Mouse (Mus musculus) cerebellum, postnatal 10 days (tissue): ENCODE data around the gene Pak2.

Source experiments
- DNase-seq, 2 experiments: peaks; one replicate each; pipeline ENCODE4 v3.0.0; 2021; ENCODE audit warnings: mixed read lengths in 2 of 2

Pak2 gene

DNA sequence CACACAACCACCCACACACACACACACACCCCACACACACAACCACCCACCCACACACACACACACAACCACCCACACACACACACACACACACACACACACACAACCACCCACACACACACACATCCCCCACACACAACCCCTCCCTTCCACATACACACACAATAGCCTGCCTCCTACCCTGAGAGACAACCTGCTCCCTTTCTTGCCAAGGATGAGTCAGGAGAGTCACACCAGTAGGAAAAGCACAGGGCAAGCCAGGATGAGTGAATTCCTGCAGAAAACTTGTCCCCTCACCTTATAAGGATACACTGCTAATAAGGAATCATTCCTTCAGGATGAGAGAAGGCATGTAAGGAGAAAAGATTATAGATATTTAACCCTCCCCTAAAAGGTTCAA is 85.2 kb downstream of the Pak2 start:
- DNase-seq, result no peak

DNA sequence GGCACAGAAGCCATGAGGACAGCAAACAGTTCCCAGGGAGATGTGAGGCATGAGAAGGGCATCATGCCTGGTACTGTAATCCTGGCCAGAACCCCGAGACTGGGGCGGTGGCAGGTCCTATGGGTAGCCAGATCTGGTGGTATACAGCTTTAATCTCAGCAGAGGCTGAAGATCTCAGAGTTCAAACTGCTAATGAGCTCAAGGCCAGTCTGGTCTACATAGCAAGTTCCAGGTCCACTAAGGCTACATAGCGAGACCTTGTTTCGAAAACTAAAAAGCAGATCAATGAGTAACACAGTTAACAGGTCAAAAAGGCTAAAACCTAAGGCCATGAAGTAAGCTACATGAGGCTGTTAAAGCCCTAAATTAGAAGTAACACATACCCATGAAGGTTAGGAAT is 85.9 kb downstream of the Pak2 start:
- no peak for DNase-seq

DNA sequence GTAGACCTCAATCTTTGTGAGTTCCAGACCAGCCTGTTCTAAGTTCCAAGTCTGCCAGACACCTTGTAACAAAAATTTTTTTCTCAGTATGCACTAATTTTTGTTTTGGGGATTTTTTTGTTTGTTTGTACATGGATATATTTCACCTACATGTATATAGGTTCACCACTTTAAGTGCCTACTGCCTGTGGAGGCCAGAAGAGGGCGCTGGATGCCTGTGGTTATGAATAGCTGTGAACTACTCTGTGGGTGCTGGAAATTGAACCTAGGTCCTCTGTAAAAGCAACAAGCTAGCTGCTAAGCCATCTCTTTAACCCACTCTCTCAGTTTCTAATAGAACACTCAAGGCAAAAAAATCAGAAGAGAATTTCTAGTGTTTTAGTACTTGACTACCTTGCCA is 87.1 kb downstream of the Pak2 start:
- DNase-seq, result no peak

DNA sequence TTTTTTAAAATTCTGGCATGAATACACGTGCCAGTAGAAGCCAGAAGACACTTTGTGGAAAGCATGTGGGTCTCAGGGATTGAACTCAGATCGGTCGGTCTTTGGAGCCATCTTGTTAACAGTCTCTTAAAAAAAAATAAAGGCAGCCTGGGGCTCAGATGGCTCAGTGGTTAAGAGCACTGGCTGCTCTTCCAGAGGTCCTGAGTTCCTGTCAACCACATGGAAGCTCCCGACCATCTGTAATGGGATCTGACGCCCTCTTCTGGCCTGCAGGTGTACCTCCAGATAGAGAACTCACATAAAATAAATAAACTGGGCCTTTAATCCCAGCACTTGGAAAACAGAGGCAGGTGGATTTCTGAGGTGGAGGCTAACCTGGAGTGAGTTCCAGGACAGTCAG is 98.2 kb downstream of the Pak2 start:
- DNase-seq, result no peak

DNA sequence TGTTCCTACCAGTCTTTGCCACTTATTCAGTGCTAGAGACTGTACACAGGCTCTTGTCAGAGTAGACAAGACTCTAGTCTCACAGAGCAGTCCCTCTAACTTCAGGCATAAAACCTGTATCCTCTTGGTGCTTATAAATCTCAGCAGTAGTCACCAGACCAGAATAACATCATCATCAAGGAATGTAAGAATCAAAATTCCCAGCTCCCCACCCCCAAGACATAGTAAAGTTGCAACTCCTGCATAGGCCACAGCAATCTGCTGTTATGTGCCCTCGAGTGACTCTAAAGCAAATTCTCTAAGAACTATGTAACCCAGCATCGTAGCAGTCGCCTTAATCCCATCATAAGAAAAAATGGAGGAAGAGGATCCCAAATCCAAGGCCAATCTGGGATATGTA is 99.6 kb downstream of the Pak2 start:
- no peak for DNase-seq

DNA sequence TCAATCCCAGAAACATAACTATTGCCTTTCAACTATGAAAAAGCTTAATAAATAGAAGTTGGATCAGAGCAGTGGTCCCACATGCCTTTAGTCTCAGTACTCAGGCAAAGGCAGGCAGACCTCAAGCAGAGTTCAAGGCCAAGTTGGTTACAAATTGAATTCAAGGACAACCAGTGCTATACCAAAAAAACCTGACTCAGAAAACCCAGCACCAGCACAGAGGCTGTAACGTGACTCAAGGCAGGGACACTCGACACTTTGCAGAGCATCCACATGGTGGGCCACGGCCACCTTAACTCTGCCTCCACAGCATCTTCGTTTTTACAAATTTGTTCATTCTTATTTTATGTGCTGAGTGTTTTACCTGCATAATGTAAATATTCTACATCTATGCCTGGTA is 103.9 kb downstream of the Pak2 start:
- DNase-seq, result no peak
